Mouse (Mus musculus) cerebellum, adult (tissue): ENCODE results near the gene Elavl3.

ENCODE experiments used
- ATAC-seq: cut with Nextera tagmentation; 2 replicates; pipeline ENCODE4 v1.9.2; 2017; ENCODE audit warnings: mild to moderate bottlenecking, moderate library complexity, mixed read lengths; ENCODE audit not compliant: insufficient number of reproducible peaks, low FRiP score, low TSS enrichment

Elavl3 gene

GRCm38 (mm10) chr9:22016245-22016644 is 35.6 kb downstream of the Elavl3 start:
- no peak for ATAC-seq

GRCm38 (mm10) chr9:22012731-22013130 is 39.1 kb downstream of the Elavl3 start:
- ATAC-seq: no peak

- no peak for ATAC-seq
Measured at GRCm38 (mm10) chr9:22011055-22011454, 40.8 kb downstream of the Elavl3 start.

- no peak for ATAC-seq
Measured at GRCm38 (mm10) chr9:22004546-22004945, 47.3 kb downstream of the Elavl3 start.

GRCm38 (mm10) chr9:22003163-22003554 is 48.7 kb downstream of the Elavl3 start:
- no peak for ATAC-seq

- ATAC-seq: peak; percentile 93
Measured at GRCm38 (mm10) chr9:22002194-22003162, 49.3 kb downstream of the Elavl3 start, which contains the start of the genes Ccdc151 and Prkcsh. Gene Ccdc151 (minus strand): TSS chr9:22002634. Gene Prkcsh (plus strand): TSS chr9:22002806.

GRCm38 (mm10) chr9:22001633-22002032 is 50.2 kb downstream of the Elavl3 start:
- ATAC-seq: no peak

GRCm38 (mm10) chr9:22000296-22000695 is 51.5 kb downstream of the Elavl3 start:
- ATAC-seq: no peak

- ATAC-seq: no peak
Measured at GRCm38 (mm10) chr9:21996178-21996867, 55.5 kb downstream of the Elavl3 start.

GRCm38 (mm10) chr9:21992227-21992626 is 59.6 kb downstream of the Elavl3 start:
- no peak for ATAC-seq

GRCm38 (mm10) chr9:21989230-21990110 is 62.4 kb downstream of the Elavl3 start, which contains the start of gene Rgl3:
Gene Rgl3 (minus strand): TSS chr9:21989446.
- ATAC-seq: peak; percentile 50

- ATAC-seq: peak; percentile 39; the same call in 1 of the 2 replicates
Measured at GRCm38 (mm10) chr9:21988421-21989101, 63.3 kb downstream of the Elavl3 start.

- no peak for ATAC-seq
Measured at GRCm38 (mm10) chr9:21987592-21988342, 64.1 kb downstream of the Elavl3 start.

GRCm38 (mm10) chr9:21983911-21984310 is 67.9 kb downstream of the Elavl3 start:
- ATAC-seq: no peak

GRCm38 (mm10) chr9:21978398-21979128 is 73.3 kb downstream of the Elavl3 start:
- ATAC-seq: no peak

GRCm38 (mm10) chr9:21977972-21978371 is 73.9 kb downstream of the Elavl3 start:
- no peak for ATAC-seq

GRCm38 (mm10) chr9:21977331-21977730 is 74.5 kb downstream of the Elavl3 start:
- ATAC-seq: no peak

- ATAC-seq: no peak
Measured at GRCm38 (mm10) chr9:21976626-21977175, 75.1 kb downstream of the Elavl3 start.
